8 mouse cellular contexts compared by ENCODE assay signal in the genomic region with DNA sequence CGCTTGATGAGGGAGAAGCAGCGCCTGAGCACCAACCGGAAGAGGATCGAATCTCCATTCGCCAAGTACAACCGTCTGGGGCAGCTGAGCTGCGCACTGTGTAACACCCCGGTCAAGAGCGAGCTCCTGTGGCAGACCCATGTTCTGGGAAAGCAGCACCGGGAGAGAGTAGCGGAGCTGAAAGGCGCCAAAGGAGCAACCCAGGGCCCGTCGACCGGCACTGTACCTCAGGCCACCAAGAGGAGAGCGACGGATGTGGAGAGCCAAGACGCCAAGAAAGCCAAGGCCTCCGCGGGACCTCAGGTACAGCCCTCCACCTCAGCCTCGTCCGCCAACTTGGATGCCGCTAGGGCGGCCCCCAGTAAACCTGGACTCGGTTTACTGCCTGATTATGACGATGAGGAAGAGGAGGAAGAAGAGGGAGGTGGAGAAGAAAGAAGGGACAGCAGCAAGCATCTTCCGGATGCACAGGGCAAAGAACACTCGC. TPM values are rescaled to one million over a fixed set of nuclear protein-coding genes. Genes with fewer than 3 reads are reported as not detected.
DNase-seq lines count a peak whose midpoint lies in the region; ATAC-seq lines count a peak whose summit lies in the region.

No protein-coding gene starts in this region.

- H3K9me3 ChIP-seq in heart, embryonic 14.5 days (ENCODE audit: control insufficient read depth, low read length), result no peaks in the 10 kb centered on the region
- H3K9me3 ChIP-seq in hindbrain, embryonic 15.5 days, result no peaks in the 10 kb centered on the region
- H3K9me3 ChIP-seq in midbrain, embryonic 12.5 days, result 0 out of 2 replicates have a peak, but pooled peaks cover 6% of the 10 kb centered on the region

- WGBS in heart, embryonic 14.5 days, result under 1% methylated on average over 28 of the region's 28 CpGs
- 1% methylated on average over 27 of the region's 28 CpGs for WGBS in hindbrain, embryonic 15.5 days
- under 1% methylated on average over 28 of the region's 28 CpGs for WGBS in midbrain, embryonic 12.5 days

- H3K4me2 ChIP-seq in heart, embryonic 14.5 days (ENCODE audit: low read length), result peak overlapping the region; percentile 92
- peak overlapping the region; percentile 73 for H3K4me2 ChIP-seq in hindbrain, embryonic 15.5 days
- peak overlapping the region; percentile 97 for H3K4me2 ChIP-seq in midbrain, embryonic 12.5 days (replicated peaks)

- H3K27me3 ChIP-seq in heart, embryonic 14.5 days (ENCODE audit: control insufficient read depth, insufficient read depth, low read length), result no peaks in the 10 kb centered on the region
- no peaks in the 10 kb centered on the region for H3K27me3 ChIP-seq in hindbrain, embryonic 15.5 days
- H3K27me3 ChIP-seq in midbrain, embryonic 12.5 days, result peaks cover 3% of the 10 kb centered on the region; the same call in 1 of the 2 replicates

- peak overlapping the region; percentile 79 to 89 for H3K27ac ChIP-seq in heart, embryonic 14.5 days (replicated peaks in 1 of 2; ENCODE audit: control insufficient read depth in 1 of 2, insufficient read depth in 1 of 2, low read depth in 2 of 2, low read length in 2 of 2)
- peak overlapping the region; percentile 96 for H3K27ac ChIP-seq in hindbrain, embryonic 15.5 days (replicated peaks)
- H3K27ac ChIP-seq in midbrain, embryonic 12.5 days (replicated peaks), result peak overlapping the region; percentile 88

- peaks cover 5 to 18% of the 10 kb centered on the region in 2 experiments for H3K4me1 ChIP-seq in heart, embryonic 14.5 days (ENCODE audit: control insufficient read depth in 2 of 2, insufficient read depth in 2 of 2, low read length in 2 of 2)
- peaks cover 26% of the 10 kb centered on the region for H3K4me1 ChIP-seq in hindbrain, embryonic 15.5 days (replicated peaks)
- H3K4me1 ChIP-seq in midbrain, embryonic 12.5 days, result peaks cover 22% of the 10 kb centered on the region

- peaks cover 17% of the 10 kb centered on the region for H3K36me3 ChIP-seq in heart, embryonic 14.5 days (ENCODE audit: control insufficient read depth, insufficient read depth, low read length)
- H3K36me3 ChIP-seq in hindbrain, embryonic 15.5 days, result peaks cover 5% of the 10 kb centered on the region
- H3K36me3 ChIP-seq in midbrain, embryonic 12.5 days, result peaks cover 6% of the 10 kb centered on the region; the same call in 1 of the 2 replicates

- DNase-seq in heart, postnatal 25 days (ENCODE audit: low spot score), result no peak
- no peak for DNase-seq in adrenal gland, adult (ENCODE audit: inconsistent age in 2 of 2, low spot score in 1 of 2)
- no peak for DNase-seq in retina, postnatal 1 day
- no peak for DNase-seq in left cerebral cortex, adult 18-20 months (ENCODE audit: low spot score in 2 of 2)

- peak overlapping the region; percentile 76 to 95 for H3K4me3 ChIP-seq in heart, embryonic 14.5 days (ENCODE audit: control insufficient read depth in 1 of 2, insufficient read depth in 1 of 2, low read depth in 1 of 2, low read length in 2 of 2)
- peak overlapping the region; percentile 76 for H3K4me3 ChIP-seq in hindbrain, embryonic 15.5 days
- peak overlapping the region; percentile 97 for H3K4me3 ChIP-seq in midbrain, embryonic 12.5 days

- intact Hi-C loops in heart, postnatal 25 days (cut with DNase I), result loop anchor here (2.0 kb wide), 1 partner anchor 14 kb away; no protein-coding TSS in a partner anchor

- peak overlapping the region; percentile 91 for H3K9ac ChIP-seq in heart, embryonic 14.5 days (ENCODE audit: low read length)
- peak overlapping the region; percentile 79 for H3K9ac ChIP-seq in hindbrain, embryonic 15.5 days
- peak overlapping the region; percentile 85 for H3K9ac ChIP-seq in midbrain, embryonic 12.5 days (replicated peaks)

- peak; percentile 67 for ATAC-seq in heart, embryonic 14.5 days (ENCODE audit: insufficient number of reproducible peaks, insufficient read depth, low FRiP score, low read depth)
- ATAC-seq in activated CD4-positive, CD25-positive, alpha-beta regulatory T cell, adult 4 months, result peak; percentile 25
- ATAC-seq in hindbrain, embryonic 15.5 days (ENCODE audit: low FRiP score, low read depth), result peak; percentile 83
- peak; percentile 74 for ATAC-seq in midbrain, embryonic 12.5 days (ENCODE audit: low FRiP score, low read depth)

RNA-seq across cellular contexts. Expression of a gene that starts 0.3 kb away (rescaled TPM):
- 24.4 and 27.1 TPM in 2 replicates for polyA plus RNA-seq in heart, embryonic 14.5 days (2014; fragmentation: Nextera tagmentation; extraction: Ambion mirVana)
- total RNA-seq in heart, postnatal 25 days (2021), result 10 to 100 TPM; 13.9 to 15.4 TPM
- polyA plus RNA-seq in activated CD4-positive, CD25-positive, alpha-beta regulatory T cell, adult 4 months (2017; shearing (Covaris generic)), result 10 to 100 TPM; 31.2 to 33.4 TPM
- 26.1 and 27.0 TPM in 2 replicates for polyA plus RNA-seq in hindbrain, embryonic 15.5 days (2015; fragmentation: Nextera tagmentation; extraction: Ambion mirVana)
- polyA plus RNA-seq in midbrain, embryonic 12.5 days (2016; fragmentation: Nextera tagmentation; extraction: Ambion mirVana), result 34.8 and 36.0 TPM in 2 replicates
- total RNA-seq in left cerebral cortex, adult 18-20 months (2021), result 10 to 100 TPM; 15.3 to 18.0 TPM

RNA-seq across cellular contexts. Expression of a gene that starts 0.4 kb away (rescaled TPM):
- polyA plus RNA-seq in heart, embryonic 14.5 days (2014; fragmentation: Nextera tagmentation; extraction: Ambion mirVana), result 0.38 and 0.47 TPM in 2 replicates
- under 1 TPM; 0.20 to 0.26 TPM for total RNA-seq in heart, postnatal 25 days (2021)
- under 1 TPM in 1 of 2 experiments, not detected in 1; 0.67 TPM for polyA plus RNA-seq in activated CD4-positive, CD25-positive, alpha-beta regulatory T cell, adult 4 months (2017; shearing (Covaris generic))
- polyA plus RNA-seq in hindbrain, embryonic 15.5 days (2015; fragmentation: Nextera tagmentation; extraction: Ambion mirVana), result 0.22 and 0.30 TPM in 2 replicates
- polyA plus RNA-seq in midbrain, embryonic 12.5 days (2016; fragmentation: Nextera tagmentation; extraction: Ambion mirVana), result 0.42 and 0.50 TPM in 2 replicates
- total RNA-seq in left cerebral cortex, adult 18-20 months (2021), result under 1 TPM; 0.21 to 0.26 TPM

RNA-seq across cellular contexts. Expression of a gene that starts 16.4 kb away (rescaled TPM):
- polyA plus RNA-seq in heart, embryonic 14.5 days (2014; fragmentation: Nextera tagmentation; extraction: Ambion mirVana), result 22.9 and 25.4 TPM in 2 replicates
- total RNA-seq in heart, postnatal 25 days (2021), result 10 to 100 TPM; 17.9 to 21.5 TPM
- polyA plus RNA-seq in activated CD4-positive, CD25-positive, alpha-beta regulatory T cell, adult 4 months (2017; shearing (Covaris generic)), result 10 to 100 TPM; 15.5 to 18.6 TPM
- polyA plus RNA-seq in hindbrain, embryonic 15.5 days (2015; fragmentation: Nextera tagmentation; extraction: Ambion mirVana), result 22.5 and 22.6 TPM in 2 replicates
- polyA plus RNA-seq in midbrain, embryonic 12.5 days (2016; fragmentation: Nextera tagmentation; extraction: Ambion mirVana), result 46.1 and 52.8 TPM in 2 replicates
- total RNA-seq in left cerebral cortex, adult 18-20 months (2021), result 10 to 100 TPM; 21.0 to 21.1 TPM

Comparison
In these comparisons a context has a peak if more than half of its experiments do, and no peak if none do; other contexts are left out.
1. ATAC-seq: peak in every context shown above with its lines; median percentile 83 in hindbrain, embryonic 15.5 days; 74 in midbrain, embryonic 12.5 days; 67 in heart, embryonic 14.5 days; 25 in activated CD4-positive, CD25-positive, alpha-beta regulatory T cell, adult 4 months.